Mouse (Mus musculus) lung, adult 2 months (tissue): ENCODE data around the gene Chek1. TPM values are rescaled to one million over a fixed set of nuclear protein-coding genes. Genes with fewer than 3 reads are reported as not detected.

Experiments used
- DNase-seq: peaks from one replicate; pipeline ENCODE4 v3.0.0; 2022
- H3K4me1 ChIP-seq: fragments of 200-500 bp; 2 replicates; pipeline ENCODE4 v1.6.1; 2011; ENCODE audit warnings: low read length; ENCODE audit not compliant: control insufficient read depth, insufficient read depth
- H3K4me3 ChIP-seq: fragments of 200-500 bp; replicated peaks from 2 replicates; pipeline ENCODE3; 2011; ENCODE audit warnings: low read depth, mild to moderate bottlenecking, control low read depth, low read length; ENCODE audit errors: extremely low read depth
- CTCF ChIP-seq: fragments of 200-500 bp; IDR thresholded peaks from 2 replicates; pipeline ENCODE4 v1.5.1; 2011; ENCODE audit warnings: mild to moderate bottlenecking, low read length, control low read depth; ENCODE audit not compliant: insufficient read depth
- POLR2A ChIP-seq: fragments of 200-500 bp; IDR thresholded peaks from 2 replicates; pipeline ENCODE4 v1.6.1; 2011; ENCODE audit warnings: low read depth, mild to moderate bottlenecking, control low read depth, low read length, borderline replicate concordance; ENCODE audit errors: extremely low read depth
- WGBS: fragments of 180-500 bp; shearing (Covaris S2); methylation state at CpG from one replicate; pipeline ENCODE4 v1.1.7; 2018; 5-methylcytosine and 5-hydroxymethylcytosine counted together
- polyA plus RNA-seq: library from polyadenylated mRNA; depleted of rRNA; stranded (reverse); fragments of >200 nt; gene quantifications from 2 replicates; pipeline ENCODE4 v1.2.3, GENCODE M21; 2012; rRNA removed

The Chek1 gene
- polyA plus RNA-seq, result 0.18 and 0.66 TPM in 2 replicates

GRCm38 (mm10) chr9:36727034-36727755 lies at the start of gene Chek1:
Gene Chek1 (minus strand): TSS chr9:36727065.
- WGBS, result under 1% methylated on average over 12 of the region's 12 CpGs

DNA sequence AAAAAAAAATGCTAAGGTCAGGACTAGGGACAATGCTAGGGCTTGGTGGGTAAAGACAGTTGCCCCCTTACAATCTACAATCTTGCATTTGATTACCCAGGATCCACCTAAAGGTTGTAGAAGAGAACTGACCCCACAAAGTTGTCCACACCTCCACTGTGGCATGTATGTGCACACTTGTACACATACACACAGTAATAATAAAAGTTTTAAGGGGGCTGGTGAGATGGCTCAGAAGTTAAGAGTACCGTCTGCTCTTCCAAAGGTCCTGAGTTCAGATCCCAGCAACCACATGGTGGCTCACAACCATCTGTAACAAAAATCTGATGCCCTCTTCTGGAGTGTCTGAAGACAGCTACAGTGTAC lies 42.2 kb upstream of the Chek1 start:
- peaks cover 2% of the 10 kb centered on the region; the same call in 1 of the 2 replicates for H3K4me1 ChIP-seq
- no peak overlapping the region for H3K4me3 ChIP-seq
- TF ChIP-seq CTCF, result no peak
- TF ChIP-seq POLR2A, result no peak
- DNase-seq, result no peak
- WGBS, result 80% methylated on average over 1 of the region's 1 CpGs

More at GRCm38 (mm10) chr9:36727034-36727755, at the start of gene Chek1:
- peak within 1 kb of the TSS; percentile 78 for H3K4me3 ChIP-seq
- no peak for TF ChIP-seq CTCF
- TF ChIP-seq POLR2A, result no peak
- peaks cover 3% of the 10 kb centered on the region; the same call in 1 of the 2 replicates for H3K4me1 ChIP-seq
- no peak for DNase-seq

DNA sequence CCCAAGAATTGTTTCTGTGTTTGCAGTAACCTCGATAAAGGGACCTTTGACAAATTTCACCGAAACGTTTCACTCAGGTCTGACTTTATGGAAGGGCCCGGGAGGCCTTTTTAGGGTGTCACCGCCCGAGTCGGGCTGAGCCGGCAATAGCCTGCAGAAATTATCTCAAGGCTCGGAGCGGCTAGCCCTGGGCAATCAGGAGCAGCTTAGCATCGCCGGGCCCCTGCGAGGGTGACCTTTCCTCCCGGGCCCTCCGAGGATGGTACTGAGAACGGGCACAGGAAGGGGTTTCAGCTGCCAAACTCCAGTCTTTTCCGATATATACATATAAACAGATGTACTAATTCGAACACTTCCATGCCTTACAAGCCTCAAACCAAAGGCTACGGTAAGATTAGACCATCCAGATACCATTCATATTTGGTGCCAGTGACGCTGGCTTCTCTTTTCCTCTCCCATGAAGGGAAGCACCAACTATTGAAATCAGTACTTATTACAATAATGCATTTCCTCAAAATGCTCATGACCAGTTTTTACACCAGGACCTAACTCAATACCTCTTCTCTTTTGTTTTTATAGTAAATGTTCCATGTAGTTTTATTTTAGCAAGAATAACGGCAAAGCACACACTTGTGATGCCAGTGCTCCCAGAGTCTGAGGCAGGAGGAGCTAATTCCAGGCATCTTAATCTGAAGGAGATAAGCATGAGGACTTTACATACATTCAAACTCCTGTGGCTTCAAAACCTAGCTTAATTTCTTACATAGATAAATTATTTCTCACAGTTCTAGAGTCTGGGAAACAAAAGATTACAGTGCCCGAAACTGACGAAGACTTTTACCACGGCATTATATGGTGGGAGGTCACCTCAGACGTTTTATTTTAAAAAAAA lies 41.5 kb upstream of the Chek1 start:
- no peak for TF ChIP-seq CTCF
- TF ChIP-seq POLR2A, result no peak
- Histone ChIP-seq H3K4me3 (peak overlapping the region; percentile 78), H3K4me1 (peaks cover 2% of the 10 kb centered on the region; the same call in 1 of the 2 replicates)
- 12% methylated on average over 25 of the region's 25 CpGs for WGBS
- DNase-seq, result peak; percentile 58

GRCm38 (mm10) chr9:36767203-36768143 lies 40.6 kb upstream of the Chek1 start, which contains the start of gene Stt3a:
Gene Stt3a (minus strand): TSS chr9:36767679.
- DNase-seq, result peak; percentile 98
- H3K4me3 ChIP-seq, result peak within 1 kb of the TSS; percentile 78
- TF ChIP-seq POLR2A, result peak; percentile 87; the same call in 1 of the 2 replicates
- TF ChIP-seq CTCF, result no peak
- WGBS, result under 1% methylated on average over 60 of the region's 60 CpGs
- H3K4me1 ChIP-seq, result peaks cover 2% of the 10 kb centered on the region; the same call in 1 of the 2 replicates

GRCm38 (mm10) chr9:36764378-36764777 lies 37.5 kb upstream of the Chek1 start:
- H3K4me1 ChIP-seq, result peaks cover 2% of the 10 kb centered on the region; the same call in 1 of the 2 replicates
- TF ChIP-seq CTCF (no peak), POLR2A (no peak)
- H3K4me3 ChIP-seq, result no peak overlapping the region
- no peak for DNase-seq
- 93% methylated on average over 1 of the region's 1 CpGs for WGBS

DNA sequence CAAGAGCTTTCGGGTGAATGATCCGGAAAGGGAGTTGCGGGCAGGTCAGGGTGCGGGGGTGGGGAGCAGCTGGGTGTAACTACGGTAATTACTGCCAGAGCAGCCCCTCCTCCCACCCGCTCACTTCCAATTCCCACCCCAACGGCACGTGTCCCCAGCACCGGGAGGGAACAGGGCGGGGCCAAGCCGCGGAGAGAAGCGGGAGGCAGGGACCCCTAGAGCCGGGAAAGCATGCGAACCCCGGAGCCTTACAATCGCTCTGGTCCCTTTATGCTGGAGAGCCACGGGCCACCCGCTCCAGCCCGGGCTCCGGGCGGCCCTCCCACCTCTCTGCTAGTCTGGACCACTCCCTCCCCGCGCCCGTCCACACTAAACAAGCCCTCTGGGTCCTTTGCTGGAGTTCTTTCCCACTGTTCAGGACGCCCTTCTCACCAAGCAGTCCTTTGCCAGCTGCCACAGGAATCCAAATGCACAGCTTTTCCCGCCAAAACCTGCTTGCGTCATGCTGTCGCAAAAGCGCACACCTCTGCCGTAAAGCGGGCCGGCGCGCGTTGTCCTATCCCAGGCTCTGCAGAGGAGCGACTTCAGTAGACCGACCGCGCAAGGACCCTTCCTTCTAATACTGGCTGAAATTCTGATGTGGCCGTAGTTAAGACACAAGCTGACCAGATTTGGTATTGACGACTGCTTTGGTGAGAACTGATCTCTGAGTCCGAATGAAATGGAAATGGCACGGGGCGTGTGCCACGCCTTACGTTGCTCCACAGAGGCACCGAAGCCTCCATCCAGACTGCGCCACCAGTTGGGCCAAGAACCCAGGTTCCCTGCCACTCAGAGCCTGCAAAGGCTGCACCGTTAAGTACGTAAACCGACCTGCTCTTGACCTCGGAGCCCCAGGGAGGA lies 483 bp downstream of the Chek1 start:
- under 1% methylated on average over 53 of the region's 53 CpGs for WGBS

DNA sequence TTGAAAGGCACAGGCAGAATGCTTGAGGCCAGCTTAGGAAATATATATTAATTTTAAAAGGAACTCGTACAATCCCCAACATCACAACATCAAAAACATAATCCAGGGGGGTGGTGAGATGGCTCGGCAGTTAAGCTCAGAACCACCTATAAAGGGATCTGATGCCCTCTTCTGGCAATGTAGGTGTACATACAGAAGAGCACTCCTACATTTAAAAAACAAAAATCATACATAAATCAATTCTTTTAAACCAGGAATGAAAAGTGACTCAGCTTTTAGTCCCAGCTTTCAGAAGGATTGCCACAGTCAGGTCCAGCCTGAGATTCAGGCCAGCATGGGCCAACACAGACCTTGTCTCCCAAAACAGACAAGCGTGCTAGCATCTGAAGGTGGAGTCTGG lies 10.2 kb downstream of the Chek1 start:
- no peak for DNase-seq
- H3K4me1 ChIP-seq, result no peaks in the 10 kb centered on the region
- H3K4me3 ChIP-seq, result no peak overlapping the region
- 74% methylated on average over 3 of the region's 3 CpGs for WGBS
- TF ChIP-seq CTCF (no peak), POLR2A (no peak)

More for the DNA sequence above, 483 bp downstream of the Chek1 start:
- peak; percentile 93 for DNase-seq
- peak overlapping the region; percentile 78 for H3K4me3 ChIP-seq
- H3K4me1 ChIP-seq, result peaks cover 3% of the 10 kb centered on the region; the same call in 1 of the 2 replicates
- TF ChIP-seq POLR2A, result peak; percentile 62; the same call in 1 of the 2 replicates
- no peak for TF ChIP-seq CTCF

DNA sequence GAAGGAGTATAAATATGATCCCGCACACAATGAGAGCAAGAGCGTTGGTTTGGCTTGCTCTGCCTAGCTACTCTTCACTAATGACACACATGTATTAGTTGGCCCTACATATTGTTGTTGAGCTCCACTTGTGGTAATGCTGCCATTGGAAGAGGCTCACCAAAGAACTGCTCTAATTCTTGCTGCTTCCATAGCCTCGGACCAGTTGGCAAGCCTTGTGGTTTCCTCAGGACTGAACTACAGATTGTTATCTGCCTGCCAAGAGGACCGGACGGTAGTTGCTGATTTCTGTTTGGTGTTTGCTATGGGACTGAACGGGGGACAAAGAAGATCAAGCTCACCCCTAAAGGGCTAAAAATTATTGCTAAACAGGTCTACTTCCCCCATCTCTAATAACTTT lies 19.6 kb downstream of the Chek1 start:
- no peak for TF ChIP-seq POLR2A
- no peak for TF ChIP-seq CTCF
- no peak for DNase-seq
- Histone ChIP-seq H3K4me1 (no peaks in the 10 kb centered on the region), H3K4me3 (no peak overlapping the region)
- WGBS, result 87% methylated on average over 6 of the region's 6 CpGs
